Mouse (Mus musculus): ENCODE results near the gene Naif1. TPM values are rescaled to one million over a fixed set of nuclear protein-coding genes. Genes with fewer than 3 reads are reported as not detected.
A peak's percentile ranks its signal among the peaks of the same experiment; 100 is the strongest.

Gene Naif1
- total RNA-seq, 2 experiments from 2014 or later, result 3.6 to 3.7 TPM

GRCm38 (mm10) chr2:32427720-32428119 lies 22.5 kb upstream of the Naif1 start:
- no peak for DNase-seq

GRCm38 (mm10) chr2:32428262-32428722 lies 22.0 kb upstream of the Naif1 start:
- peak; percentile 69 for DNase-seq

GRCm38 (mm10) chr2:32429215-32429891 lies 20.9 kb upstream of the Naif1 start:
- DNase-seq, result no peak

GRCm38 (mm10) chr2:32430701-32431676 lies 19.3 kb upstream of the Naif1 start:
- peak; percentile 79 for DNase-seq

- DNase-seq, result no peak
Measured at GRCm38 (mm10) chr2:32436686-32437372, 13.4 kb upstream of the Naif1 start.

GRCm38 (mm10) chr2:32437612-32438166 lies 12.6 kb upstream of the Naif1 start:
- no peak for DNase-seq

GRCm38 (mm10) chr2:32438733-32439132 lies 11.5 kb upstream of the Naif1 start:
- no peak for DNase-seq

GRCm38 (mm10) chr2:32439177-32439576 lies 11.1 kb upstream of the Naif1 start:
- DNase-seq, result no peak

- DNase-seq, result no peak
Measured at GRCm38 (mm10) chr2:32440164-32440563, 10.1 kb upstream of the Naif1 start.

- no peak for DNase-seq
Measured at GRCm38 (mm10) chr2:32440632-32441031, 9.6 kb upstream of the Naif1 start.

- DNase-seq, result no peak
Measured at GRCm38 (mm10) chr2:32441550-32441949, 8.7 kb upstream of the Naif1 start.

- DNase-seq, result no peak
Measured at GRCm38 (mm10) chr2:32445535-32445934, 4.7 kb upstream of the Naif1 start.

GRCm38 (mm10) chr2:32447264-32447936 lies 2.9 kb upstream of the Naif1 start:
- no peak for DNase-seq

- DNase-seq, result no peak
Measured at GRCm38 (mm10) chr2:32448480-32448879, 1.8 kb upstream of the Naif1 start.

- peak; percentile 99 for DNase-seq
Measured at GRCm38 (mm10) chr2:32450881-32451844, 906 bp downstream of the Naif1 start, which contains the start of gene Slc25a25. TSS of gene Slc25a25 (minus strand) at chr2:32451445.

- peak; percentile 98 for DNase-seq
Measured at GRCm38 (mm10) chr2:32451870-32452372, 1.7 kb downstream of the Naif1 start.

GRCm38 (mm10) chr2:32452441-32452971 lies 2.2 kb downstream of the Naif1 start:
- no peak for DNase-seq

- DNase-seq, result no peak
Measured at GRCm38 (mm10) chr2:32453641-32454303, 3.5 kb downstream of the Naif1 start.

GRCm38 (mm10) chr2:32454633-32455032 lies 4.4 kb downstream of the Naif1 start:
- DNase-seq, result no peak

Data from adrenal gland, postnatal 10 days (tissue).